Mouse (Mus musculus) liver, postnatal 0 days (tissue): Measurements from ENCODE around the gene Dtd1. TPM values are rescaled to one million over a fixed set of nuclear protein-coding genes. Genes with fewer than 3 reads are reported as not detected.

Experiments
- ATAC-seq: fragments of 200-750 bp; cut with Nextera tagmentation; 2 replicates; pipeline ENCODE4 v1.8.0; 2017; ENCODE audit warnings: mild to moderate bottlenecking, moderate library complexity
- DNase-seq: peaks from one replicate; pipeline ENCODE4 v3.0.0-alpha.2; 2016
- H3K27ac ChIP-seq: fragments of 300-500 bp; sonication (generic); 2 replicates; pipeline ENCODE4 v1.5.1; 2014; ENCODE audit warnings: antibody characterized with exemption, moderate library complexity, mild to moderate bottlenecking, low read depth
- H3K27me3 ChIP-seq: fragments of 300-500 bp; sonication (generic); 2 replicates; pipeline ENCODE4 v1.6.1; 2014; ENCODE audit warnings: low read length, control low read depth, mixed read lengths; ENCODE audit not compliant: insufficient read depth
- H3K36me3 ChIP-seq: fragments of 300-500 bp; sonication (generic); replicated peaks from 2 replicates; pipeline ENCODE4 v1.6.1; 2014; ENCODE audit warnings: mild to moderate bottlenecking, control low read depth, low read length, moderate library complexity, mixed read lengths; ENCODE audit not compliant: insufficient read depth
- H3K4me1 ChIP-seq: fragments of 300-500 bp; sonication (generic); 2 replicates; pipeline ENCODE4 v1.6.1; 2014; ENCODE audit warnings: antibody characterized with exemption, mild to moderate bottlenecking, control low read depth; ENCODE audit not compliant: insufficient read depth
- H3K4me2 ChIP-seq: fragments of 300-500 bp; sonication (generic); 2 replicates; pipeline ENCODE4 v1.6.1; 2014; ENCODE audit warnings: low read depth, mild to moderate bottlenecking, low read length, moderate library complexity, mixed read lengths
- H3K4me3 ChIP-seq: fragments of 300-500 bp; sonication (generic); 2 replicates; pipeline ENCODE4 v1.5.1; 2014; ENCODE audit warnings: low read depth, low read length
- H3K9ac ChIP-seq: fragments of 300-500 bp; sonication (generic); replicated peaks from 2 replicates; pipeline ENCODE4 v1.6.1; 2014; ENCODE audit warnings: mild to moderate bottlenecking, moderate library complexity
- H3K9me3 ChIP-seq: fragments of 300-500 bp; sonication (generic); 2 replicates; pipeline ENCODE4 v1.6.1; 2016; ENCODE audit warnings: mild to moderate bottlenecking, control low read depth, low read length, mixed read lengths
- CTCF ChIP-seq: sonication (generic); IDR thresholded peaks from 2 replicates; pipeline ENCODE4 v1.5.1; 2016; ENCODE audit warnings: antibody characterized with exemption, low read depth
- EP300 ChIP-seq: IDR thresholded peaks from 2 replicates; pipeline ENCODE4 v1.6.1; 2016; ENCODE audit warnings: antibody characterized with exemption, low read depth, mild to moderate bottlenecking
- WGBS: fragments of 180-500 bp; shearing (Covaris S2); extraction: QIAGEN DNeasy Blood & Tissue Kit; methylation state at CpG from one replicate; pipeline ENCODE4 v1.1.7; 2014; ENCODE audit not compliant: insufficient replicate concordance; 5-methylcytosine and 5-hydroxymethylcytosine counted together
- polyA plus RNA-seq: library from polyadenylated mRNA; unstranded; fragments of >200 nt; fragmentation: Nextera tagmentation; extraction: Ambion mirVana; gene quantifications from 2 replicates; pipeline ENCODE4 v1.2.1, GENCODE M21; 2015

The Dtd1 gene
- polyA plus RNA-seq, 1 experiment from 2014 or later = 17.1 TPM

- Histone ChIP-seq H3K27ac (no peak overlapping the region), H3K36me3 (no peaks in the 10 kb centered on the region), H3K9me3 (no peaks in the 10 kb centered on the region), H3K9ac (no peak overlapping the region), H3K4me2 (no peak overlapping the region), H3K27me3 (no peaks in the 10 kb centered on the region), H3K4me3 (no peak overlapping the region), H3K4me1 (no peaks in the 10 kb centered on the region)
- 60% methylated on average over 2 of the region's 2 CpGs for WGBS
- DNase-seq = no peak
- TF ChIP-seq CTCF (no peak), EP300 (no peak)
- no peak for ATAC-seq
Measured at GRCm38 (mm10) chr2:144715211-144715768, 115.6 kb downstream of the Dtd1 start.

- H3K27me3 ChIP-seq = no peaks in the 10 kb centered on the region
- H3K4me3 ChIP-seq = no peak overlapping the region
- no peaks in the 10 kb centered on the region for H3K36me3 ChIP-seq
- 73% methylated on average over 5 of the region's 5 CpGs for WGBS
- no peaks in the 10 kb centered on the region for H3K9me3 ChIP-seq
- DNase-seq = no peak
- no peak overlapping the region for H3K27ac ChIP-seq
- TF ChIP-seq CTCF (no peak), EP300 (no peak)
- no peak for ATAC-seq
- no peak overlapping the region for H3K4me2 ChIP-seq
- no peaks in the 10 kb centered on the region for H3K4me1 ChIP-seq
- no peak overlapping the region for H3K9ac ChIP-seq
Measured at GRCm38 (mm10) chr2:144716248-144716647, 116.6 kb downstream of the Dtd1 start.

- Histone ChIP-seq H3K4me1 (no peaks in the 10 kb centered on the region), H3K27me3 (no peaks in the 10 kb centered on the region), H3K4me2 (no peak overlapping the region), H3K9me3 (no peaks in the 10 kb centered on the region), H3K9ac (no peak overlapping the region), H3K27ac (no peak overlapping the region), H3K36me3 (no peaks in the 10 kb centered on the region), H3K4me3 (no peak overlapping the region)
- DNase-seq (no peak), ATAC-seq (no peak)
- WGBS = 73% methylated on average over 5 of the region's 5 CpGs
- TF ChIP-seq EP300 (no peak), CTCF (no peak)
Measured at GRCm38 (mm10) chr2:144718273-144718672, 118.6 kb downstream of the Dtd1 start.

GRCm38 (mm10) chr2:144719294-144719693 is 119.6 kb downstream of the Dtd1 start:
- Histone ChIP-seq H3K9me3 (no peaks in the 10 kb centered on the region), H3K27me3 (no peaks in the 10 kb centered on the region), H3K9ac (no peak overlapping the region), H3K4me2 (no peak overlapping the region), H3K4me1 (no peaks in the 10 kb centered on the region), H3K36me3 (no peaks in the 10 kb centered on the region), H3K27ac (peak overlapping the region; percentile 72), H3K4me3 (no peak overlapping the region)
- no peak for DNase-seq
- no peak for ATAC-seq
- TF ChIP-seq CTCF (no peak), EP300 (no peak)
- 68% methylated on average over 5 of the region's 5 CpGs for WGBS

GRCm38 (mm10) chr2:144719718-144720117 is 120.0 kb downstream of the Dtd1 start:
- Histone ChIP-seq H3K27ac (peak overlapping the region; percentile 72), H3K4me1 (no peaks in the 10 kb centered on the region), H3K9ac (no peak overlapping the region), H3K9me3 (no peaks in the 10 kb centered on the region), H3K4me3 (no peak overlapping the region), H3K36me3 (no peaks in the 10 kb centered on the region), H3K27me3 (no peaks in the 10 kb centered on the region), H3K4me2 (no peak overlapping the region)
- TF ChIP-seq CTCF (no peak), EP300 (no peak)
- DNase-seq (no peak), ATAC-seq (peak; percentile 29; the same call in 1 of the 2 replicates)
- 52% methylated on average over 4 of the region's 4 CpGs for whole genome bisulfite sequencing

GRCm38 (mm10) chr2:144720407-144720959 is 120.8 kb downstream of the Dtd1 start:
- H3K27ac ChIP-seq = peak overlapping the region; percentile 72
- no peaks in the 10 kb centered on the region for H3K27me3 ChIP-seq
- H3K4me2 ChIP-seq = no peak overlapping the region
- no peak overlapping the region for H3K4me3 ChIP-seq
- H3K9ac ChIP-seq = no peak overlapping the region
- no peaks in the 10 kb centered on the region for H3K9me3 ChIP-seq
- ATAC-seq (peak; percentile 57), DNase-seq (no peak)
- H3K36me3 ChIP-seq = no peaks in the 10 kb centered on the region
- no peaks in the 10 kb centered on the region for H3K4me1 ChIP-seq
- WGBS = 28% methylated on average over 5 of the region's 5 CpGs
- TF ChIP-seq EP300 = no peak
- no peak for TF ChIP-seq CTCF
